Mouse (Mus musculus): ENCODE results near the gene Olfr1367. TPM values are rescaled to one million over a fixed set of nuclear protein-coding genes. Genes with fewer than 3 reads are reported as not detected.

Gene Olfr1367
- polyA plus RNA-seq, 1 experiment: not detected

DNA sequence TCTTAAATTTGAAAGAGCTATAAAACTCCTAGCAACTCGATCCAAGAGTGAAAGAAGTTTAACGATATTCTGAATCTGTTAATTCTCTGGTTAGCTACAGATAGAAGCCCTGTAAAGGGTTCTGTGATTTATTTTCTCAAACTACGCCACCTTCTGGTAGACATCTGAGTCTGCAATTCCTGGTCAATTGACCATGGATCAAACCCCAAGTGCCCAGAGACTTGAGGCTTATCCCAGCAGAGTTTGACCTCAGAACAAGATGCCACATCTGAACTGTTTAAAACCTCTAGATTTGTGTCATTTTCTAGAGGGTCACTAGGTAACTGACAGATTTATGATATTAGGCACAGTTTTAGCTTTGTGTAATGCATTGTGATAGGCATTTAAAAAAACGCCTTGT, 20.5 kb upstream of the Olfr1367 start:
- Histone ChIP-seq H3K79me3 (ENCODE audit: low read depth) (no peaks in the 10 kb centered on the region), H3K4me3 (ENCODE audit: insufficient read depth, poor library complexity, severe bottlenecking) (no peak overlapping the region), H3K36me3 (ENCODE audit: control insufficient read depth, insufficient read depth) (no peaks in the 10 kb centered on the region), H3K79me2 (ENCODE audit: control insufficient read depth, insufficient read depth) (no peaks in the 10 kb centered on the region), H3ac (ENCODE audit: control insufficient read depth, insufficient read length, low read depth) (no peak overlapping the region), H3K27me3 (ENCODE audit: control insufficient read depth, insufficient read depth, insufficient read length) (no peaks in the 10 kb centered on the region)
- TF ChIP-seq FOSL1 (IDR thresholded peaks at IDR 0.05; ENCODE audit: insufficient read depth, low read length, poor library complexity, severe bottlenecking): no peak
- no peak for TF ChIP-seq MAX (IDR thresholded peaks at IDR 0.05)
- no peak for TF ChIP-seq MYOD1 (IDR thresholded peaks at IDR 0.05; ENCODE audit: control insufficient read depth, insufficient read length, low read depth)
- TF ChIP-seq CEBPB (IDR thresholded peaks at IDR 0.05; ENCODE audit: low read depth): no peak

DNA sequence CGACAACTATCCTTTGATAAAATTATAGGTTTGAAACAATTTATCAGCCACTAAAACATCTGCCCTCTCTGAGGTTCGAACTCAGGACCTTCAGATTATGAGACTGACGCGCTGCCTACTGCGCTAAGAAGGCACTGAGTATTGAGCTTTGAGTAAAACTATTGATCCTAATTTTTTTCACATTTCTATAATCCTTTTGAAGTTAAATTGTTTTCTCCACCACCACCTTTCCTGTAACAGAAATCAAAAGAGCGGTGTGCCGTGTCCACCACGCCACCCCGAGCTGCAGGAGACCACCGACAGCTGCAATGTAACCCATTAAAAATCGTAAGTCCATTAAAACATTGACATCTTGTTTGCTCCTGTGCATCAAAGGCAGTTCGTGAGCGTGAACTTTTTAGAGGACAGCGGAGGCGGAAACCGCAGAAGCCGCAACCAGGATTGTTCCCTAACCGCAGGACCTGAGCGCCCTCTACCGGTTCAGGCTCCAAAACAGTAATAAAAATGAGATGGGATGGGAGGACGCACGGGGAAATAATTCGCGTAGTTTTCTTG, 20.0 kb upstream of the Olfr1367 start:
- H3K79me2 ChIP-seq (ENCODE audit: control insufficient read depth, insufficient read depth): no peaks in the 10 kb centered on the region
- no peaks in the 10 kb centered on the region for H3K27me3 ChIP-seq (ENCODE audit: control insufficient read depth, insufficient read depth, insufficient read length)
- H3K79me3 ChIP-seq (ENCODE audit: low read depth): no peaks in the 10 kb centered on the region
- H3K36me3 ChIP-seq (ENCODE audit: control insufficient read depth, insufficient read depth): no peaks in the 10 kb centered on the region
- H3K4me3 ChIP-seq (ENCODE audit: insufficient read depth, poor library complexity, severe bottlenecking): peak overlapping the region; percentile 23
- TF ChIP-seq CEBPB (IDR thresholded peaks at IDR 0.05; ENCODE audit: low read depth): no peak
- peak; percentile 43 for TF ChIP-seq MAX (IDR thresholded peaks at IDR 0.05)
- TF ChIP-seq CTCF (IDR thresholded peaks at IDR 0.05; ENCODE audit: control insufficient read depth, insufficient read depth, insufficient read length): peak; percentile 41
- TF ChIP-seq MYOG (IDR thresholded peaks at IDR 0.05; ENCODE audit: control insufficient read depth, extremely low read depth, insufficient read length): no peak
- H3ac ChIP-seq (ENCODE audit: control insufficient read depth, insufficient read length, low read depth): no peak overlapping the region

DNA sequence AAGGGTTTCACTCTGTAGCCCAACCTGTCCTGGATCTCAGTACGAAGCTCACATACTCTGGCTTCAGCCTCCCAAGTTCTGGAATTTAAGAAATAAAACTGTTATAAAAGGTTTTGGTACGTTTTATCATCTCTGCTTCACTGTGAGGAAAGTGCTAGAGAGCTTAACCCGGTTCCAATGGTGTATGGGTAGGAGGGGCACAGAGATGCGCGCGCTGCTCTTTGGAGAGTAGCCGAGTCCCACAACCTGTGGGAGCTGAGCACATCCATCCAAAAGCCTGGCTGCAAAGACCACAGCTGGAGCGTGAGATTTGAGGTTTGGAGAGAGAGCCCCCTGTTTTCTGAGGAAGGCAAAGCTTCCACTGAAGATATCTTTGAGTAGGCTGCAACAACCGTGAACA, 19.3 kb upstream of the Olfr1367 start:
- TF ChIP-seq FOSL1 (IDR thresholded peaks at IDR 0.05; ENCODE audit: insufficient read depth, low read length, poor library complexity, severe bottlenecking) (no peak), CEBPB (IDR thresholded peaks at IDR 0.05; ENCODE audit: low read depth) (no peak), MAX (IDR thresholded peaks at IDR 0.05) (no peak), CTCF (IDR thresholded peaks at IDR 0.05; ENCODE audit: control insufficient read depth, insufficient read depth, insufficient read length) (no peak), MYOD1 (IDR thresholded peaks at IDR 0.05; ENCODE audit: control insufficient read depth, insufficient read length, low read depth) (no peak), MYOG (IDR thresholded peaks at IDR 0.05; ENCODE audit: control insufficient read depth, extremely low read depth, insufficient read length) (no peak), USF1 (IDR thresholded peaks at IDR 0.05; ENCODE audit: low read depth) (no peak)
- Histone ChIP-seq H3K4me3 (ENCODE audit: insufficient read depth, poor library complexity, severe bottlenecking) (peak overlapping the region; percentile 23), H3K79me2 (ENCODE audit: control insufficient read depth, insufficient read depth) (no peaks in the 10 kb centered on the region), H3K36me3 (ENCODE audit: control insufficient read depth, insufficient read depth) (no peaks in the 10 kb centered on the region), H3K27me3 (ENCODE audit: control insufficient read depth, insufficient read depth, insufficient read length) (no peaks in the 10 kb centered on the region), H3ac (ENCODE audit: control insufficient read depth, insufficient read length, low read depth) (no peak overlapping the region), H3K79me3 (ENCODE audit: low read depth) (no peaks in the 10 kb centered on the region)

DNA sequence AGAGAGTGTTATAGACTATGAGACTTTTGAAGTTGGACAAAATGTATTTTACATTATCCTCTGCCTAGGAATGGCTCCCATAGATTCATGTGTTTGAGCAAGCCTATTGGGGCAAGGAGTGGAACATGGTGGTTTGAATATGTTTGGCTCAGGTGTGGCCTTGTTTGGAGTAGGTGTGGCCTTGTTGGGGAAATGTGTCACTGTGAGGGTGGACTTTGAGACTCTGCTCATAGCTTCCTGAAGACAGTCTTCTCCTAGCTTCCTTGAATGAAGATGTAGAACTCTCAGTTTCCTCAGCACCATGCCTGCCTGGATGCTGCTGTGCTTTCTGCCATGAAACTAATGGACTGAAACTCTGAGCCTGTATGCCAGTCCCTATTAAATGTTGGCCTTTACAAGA, 3.9 kb downstream of the Olfr1367 start:
- TF ChIP-seq CEBPB (IDR thresholded peaks at IDR 0.05; ENCODE audit: low read depth) (no peak), CTCF (IDR thresholded peaks at IDR 0.05; ENCODE audit: control insufficient read depth, insufficient read depth, insufficient read length) (no peak), FOSL1 (IDR thresholded peaks at IDR 0.05; ENCODE audit: insufficient read depth, low read length, poor library complexity, severe bottlenecking) (no peak), MYOG (IDR thresholded peaks at IDR 0.05; ENCODE audit: control insufficient read depth, extremely low read depth, insufficient read length) (no peak), USF1 (IDR thresholded peaks at IDR 0.05; ENCODE audit: low read depth) (no peak), MAX (IDR thresholded peaks at IDR 0.05) (no peak), MYOD1 (IDR thresholded peaks at IDR 0.05; ENCODE audit: control insufficient read depth, insufficient read length, low read depth) (no peak)
- H3K27me3 ChIP-seq (ENCODE audit: control insufficient read depth, insufficient read depth, insufficient read length): peaks cover 9% of the 10 kb centered on the region
- H3K36me3 ChIP-seq (ENCODE audit: control insufficient read depth, insufficient read depth): no peaks in the 10 kb centered on the region
- H3K79me3 ChIP-seq (ENCODE audit: low read depth): no peaks in the 10 kb centered on the region
- H3K4me3 ChIP-seq (ENCODE audit: insufficient read depth, poor library complexity, severe bottlenecking): no peak overlapping the region
- H3ac ChIP-seq (ENCODE audit: control insufficient read depth, insufficient read length, low read depth): no peak overlapping the region
- H3K79me2 ChIP-seq (ENCODE audit: control insufficient read depth, insufficient read depth): no peaks in the 10 kb centered on the region

DNA sequence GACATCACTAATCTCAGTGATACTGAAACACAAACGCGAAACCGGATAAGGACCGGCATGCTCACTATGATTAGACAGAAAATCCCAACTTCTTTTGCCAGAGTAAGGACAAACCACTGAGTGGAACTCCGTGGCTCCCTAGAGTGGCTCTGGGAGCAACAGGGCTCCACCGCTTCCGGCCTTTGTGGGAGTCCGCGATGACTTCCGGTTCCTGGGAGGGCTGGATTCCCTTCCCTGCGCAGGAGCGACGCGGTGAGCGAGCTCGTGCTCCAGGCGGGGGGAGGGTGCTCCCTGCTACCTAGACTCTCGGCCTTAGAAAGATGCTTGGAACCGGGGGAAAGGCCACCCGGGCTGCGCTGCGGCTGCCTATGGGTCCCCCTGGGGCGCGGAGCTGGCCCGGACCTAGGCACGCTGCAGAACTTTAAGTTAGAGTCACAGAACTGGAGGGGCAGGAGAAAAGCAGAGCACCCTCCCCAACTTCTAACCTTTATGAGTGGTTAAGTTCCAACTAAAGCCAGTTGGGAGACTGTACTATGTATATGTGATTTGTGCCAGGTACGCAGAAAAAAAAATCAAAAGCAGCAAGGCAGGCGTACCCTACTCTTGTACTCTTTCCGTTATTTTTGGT, 16.0 kb downstream of the Olfr1367 start, which contains the start of gene Zscan12:
Zscan12 (plus strand) TSS at position 200 of the 628 bp plus-strand sequence.
- Histone ChIP-seq H3K79me3 (ENCODE audit: low read depth) (no peaks in the 10 kb centered on the region), H3K27me3 (ENCODE audit: control insufficient read depth, insufficient read depth, insufficient read length) (no peaks in the 10 kb centered on the region), H3K36me3 (ENCODE audit: control insufficient read depth, insufficient read depth) (no peaks in the 10 kb centered on the region), H3K4me3 (ENCODE audit: insufficient read depth, poor library complexity, severe bottlenecking) (peak within 1 kb of the TSS; percentile 56), H3ac (ENCODE audit: control insufficient read depth, insufficient read length, low read depth) (peak within 1 kb of the TSS; percentile 94), H3K79me2 (ENCODE audit: control insufficient read depth, insufficient read depth) (peaks cover 23% of the 10 kb centered on the region)
- no peak for TF ChIP-seq USF1 (IDR thresholded peaks at IDR 0.05; ENCODE audit: low read depth)
- TF ChIP-seq MYOG (IDR thresholded peaks at IDR 0.05; ENCODE audit: control insufficient read depth, extremely low read depth, insufficient read length): no peak
- no peak for TF ChIP-seq FOSL1 (IDR thresholded peaks at IDR 0.05; ENCODE audit: insufficient read depth, low read length, poor library complexity, severe bottlenecking)
- TF ChIP-seq MYOD1 (IDR thresholded peaks at IDR 0.05; ENCODE audit: control insufficient read depth, insufficient read length, low read depth): no peak
- TF ChIP-seq CEBPB (IDR thresholded peaks at IDR 0.05; ENCODE audit: low read depth): no peak
- TF ChIP-seq MAX (IDR thresholded peaks at IDR 0.05): peak; percentile 82

DNA sequence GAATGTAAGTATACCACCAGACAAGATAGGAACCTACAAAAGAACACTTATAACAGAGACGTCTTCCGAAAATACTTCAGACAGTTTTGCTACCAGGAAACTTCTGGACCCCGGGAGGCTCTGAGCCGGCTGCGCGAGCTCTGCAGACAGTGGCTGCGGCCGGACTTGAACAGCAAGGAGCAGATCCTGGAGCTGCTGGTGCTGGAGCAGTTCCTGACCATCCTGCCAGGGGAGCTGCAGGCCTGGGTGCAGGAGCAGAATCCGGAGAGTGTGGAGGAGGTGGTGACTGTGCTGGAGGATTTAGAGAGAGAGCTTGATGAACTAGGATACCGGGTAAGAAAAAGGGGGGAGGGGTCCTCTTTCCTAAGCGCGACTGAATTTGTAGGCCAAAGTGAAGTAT, 17.0 kb downstream of the Olfr1367 start:
- Histone ChIP-seq H3K36me3 (ENCODE audit: control insufficient read depth, insufficient read depth) (peaks cover 4% of the 10 kb centered on the region), H3K79me2 (ENCODE audit: control insufficient read depth, insufficient read depth) (peaks cover 23% of the 10 kb centered on the region), H3K4me3 (ENCODE audit: insufficient read depth, poor library complexity, severe bottlenecking) (peak overlapping the region; percentile 56), H3K79me3 (ENCODE audit: low read depth) (no peaks in the 10 kb centered on the region), H3K27me3 (ENCODE audit: control insufficient read depth, insufficient read depth, insufficient read length) (no peaks in the 10 kb centered on the region), H3ac (ENCODE audit: control insufficient read depth, insufficient read length, low read depth) (no peak overlapping the region)
- TF ChIP-seq MAX (IDR thresholded peaks at IDR 0.05): no peak
- no peak for TF ChIP-seq CEBPB (IDR thresholded peaks at IDR 0.05; ENCODE audit: low read depth)
